Mouse (Mus musculus): ENCODE measurements around the gene Calhm5.

DNA sequence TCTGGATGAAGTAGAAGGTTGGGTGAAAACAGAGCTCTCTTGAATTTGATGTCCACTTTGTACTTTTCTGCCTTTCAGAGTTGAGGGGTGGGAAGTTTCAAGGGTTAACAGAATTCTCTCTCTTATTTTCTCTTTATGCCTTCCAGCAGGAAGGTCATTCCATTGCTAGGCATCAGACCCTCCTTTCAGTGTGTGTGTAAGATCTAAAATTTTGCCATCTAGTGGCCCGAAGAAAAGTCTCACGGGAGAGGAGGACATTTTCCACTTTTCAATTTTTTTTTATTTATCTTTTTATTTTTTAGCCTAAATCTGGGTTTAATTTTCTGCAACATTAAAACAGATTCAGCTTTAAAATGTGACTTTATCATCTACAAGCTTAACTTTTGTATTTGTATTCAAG, 24.7 kb downstream of the Calhm5 start:
- no peak for TF ChIP-seq POLR2A (IDR thresholded peaks at IDR 0.05; ENCODE audit: insufficient read depth, low read depth, low read length)
- no peak for TF ChIP-seq CTCF (IDR thresholded peaks at IDR 0.05; ENCODE audit: insufficient read depth, low read depth, low read length)
